Mouse (Mus musculus): Measurements from ENCODE around the gene Sptbn4. TPM values are rescaled to one million over a fixed set of nuclear protein-coding genes. Genes with fewer than 3 reads are reported as not detected.

The Sptbn4 gene
- polyA plus RNA-seq, 1 experiment from 2014 or later = 0.44 TPM

GRCm38 (mm10) chr7:27400545-27400944 is 46.9 kb downstream of the Sptbn4 start:
- Histone ChIP-seq H3K27ac (ENCODE audit: low read length) (no peak overlapping the region), H3K36me3 (ENCODE audit: control insufficient read depth, insufficient read depth, low read length) (no peaks in the 10 kb centered on the region), H3K9me3 (ENCODE audit: control insufficient read depth, low read length) (peaks cover 4% of the 10 kb centered on the region; the same call in 1 of the 2 replicates), H3K9ac (ENCODE audit: low read depth, low read length) (no peak overlapping the region), H3K4me3 (ENCODE audit: low read length) (no peak overlapping the region), H3K4me2 (ENCODE audit: low read depth, low read length) (no peak overlapping the region), H3K4me1 (ENCODE audit: control insufficient read depth, insufficient read depth, low read length) (peaks cover 12% of the 10 kb centered on the region), H3K27me3 (replicated peaks; ENCODE audit: control insufficient read depth, insufficient read depth, low read length) (peaks cover 55% of the 10 kb centered on the region)
- no peak for ATAC-seq
- whole genome bisulfite sequencing = 76% methylated on average over 7 of the region's 7 CpGs

- Histone ChIP-seq H3K4me2 (ENCODE audit: low read depth, low read length) (no peak overlapping the region), H3K4me1 (ENCODE audit: control insufficient read depth, insufficient read depth, low read length) (peaks cover 10% of the 10 kb centered on the region), H3K27ac (ENCODE audit: low read length) (no peak overlapping the region), H3K27me3 (replicated peaks; ENCODE audit: control insufficient read depth, insufficient read depth, low read length) (peaks cover 43% of the 10 kb centered on the region), H3K4me3 (ENCODE audit: low read length) (0 out of 2 replicates have a peak overlapping the region, but pooled peaks have one; percentile 56), H3K36me3 (ENCODE audit: control insufficient read depth, insufficient read depth, low read length) (no peaks in the 10 kb centered on the region), H3K9me3 (ENCODE audit: control insufficient read depth, low read length) (no peaks in the 10 kb centered on the region), H3K9ac (ENCODE audit: low read depth, low read length) (no peak overlapping the region)
- WGBS = 17% methylated on average over 26 of the region's 26 CpGs
- peak; percentile 49; the same call in 1 of the 2 replicates for ATAC-seq
Measured at GRCm38 (mm10) chr7:27397048-27397949, 50.2 kb downstream of the Sptbn4 start.

GRCm38 (mm10) chr7:27396184-27397047 is 51.1 kb downstream of the Sptbn4 start:
- ATAC-seq = 0 out of 2 replicates have a peak, but pooled peaks have one; percentile 13
- Histone ChIP-seq H3K27ac (ENCODE audit: low read length) (no peak overlapping the region), H3K36me3 (ENCODE audit: control insufficient read depth, insufficient read depth, low read length) (no peaks in the 10 kb centered on the region), H3K27me3 (replicated peaks; ENCODE audit: control insufficient read depth, insufficient read depth, low read length) (peaks cover 45% of the 10 kb centered on the region), H3K4me1 (ENCODE audit: control insufficient read depth, insufficient read depth, low read length) (peaks cover 10% of the 10 kb centered on the region), H3K4me2 (ENCODE audit: low read depth, low read length) (peak overlapping the region; percentile 87), H3K4me3 (ENCODE audit: low read length) (peak overlapping the region; percentile 56), H3K9ac (ENCODE audit: low read depth, low read length) (peak overlapping the region; percentile 54; the same call in 1 of the 2 replicates), H3K9me3 (ENCODE audit: control insufficient read depth, low read length) (no peaks in the 10 kb centered on the region)
- 2% methylated on average over 54 of the region's 68 CpGs for WGBS

- H3K36me3 ChIP-seq (ENCODE audit: control insufficient read depth, insufficient read depth, low read length) = no peaks in the 10 kb centered on the region
- no peak overlapping the region for H3K9ac ChIP-seq (ENCODE audit: low read depth, low read length)
- no peak for ATAC-seq
- no peak overlapping the region for H3K27ac ChIP-seq (ENCODE audit: low read length)
- H3K27me3 ChIP-seq (replicated peaks; ENCODE audit: control insufficient read depth, insufficient read depth, low read length) = peaks cover 51% of the 10 kb centered on the region
- H3K9me3 ChIP-seq (ENCODE audit: control insufficient read depth, low read length) = no peaks in the 10 kb centered on the region
- peaks cover 10% of the 10 kb centered on the region for H3K4me1 ChIP-seq (ENCODE audit: control insufficient read depth, insufficient read depth, low read length)
- H3K4me2 ChIP-seq (ENCODE audit: low read depth, low read length) = peak overlapping the region; percentile 87; the same call in 1 of the 2 replicates
- 3% methylated on average over 22 of the region's 22 CpGs for WGBS
- peak overlapping the region; percentile 56 for H3K4me3 ChIP-seq (ENCODE audit: low read length)
Measured at GRCm38 (mm10) chr7:27395521-27396183, 51.8 kb downstream of the Sptbn4 start.

GRCm38 (mm10) chr7:27391416-27391815 is 56.1 kb downstream of the Sptbn4 start:
- no peak for ATAC-seq

GRCm38 (mm10) chr7:27389213-27389612 is 58.3 kb downstream of the Sptbn4 start:
- WGBS = 70% methylated on average over 6 of the region's 6 CpGs

More at GRCm38 (mm10) chr7:27391416-27391815, 56.1 kb downstream of the Sptbn4 start:
- H3K4me1 ChIP-seq (ENCODE audit: control insufficient read depth, insufficient read depth, low read length) = peaks cover 6% of the 10 kb centered on the region; the same call in 1 of the 2 replicates
- H3K9ac ChIP-seq (ENCODE audit: low read depth, low read length) = no peak overlapping the region
- H3K9me3 ChIP-seq (ENCODE audit: control insufficient read depth, low read length) = no peaks in the 10 kb centered on the region
- H3K27me3 ChIP-seq (replicated peaks; ENCODE audit: control insufficient read depth, insufficient read depth, low read length) = peaks cover 37% of the 10 kb centered on the region
- WGBS = 28% methylated on average over 16 of the region's 16 CpGs
- H3K4me2 ChIP-seq (ENCODE audit: low read depth, low read length) = no peak overlapping the region
- no peak overlapping the region for H3K27ac ChIP-seq (ENCODE audit: low read length)
- no peak overlapping the region for H3K4me3 ChIP-seq (ENCODE audit: low read length)
- H3K36me3 ChIP-seq (ENCODE audit: control insufficient read depth, insufficient read depth, low read length) = no peaks in the 10 kb centered on the region

GRCm38 (mm10) chr7:27384731-27385130 is 62.8 kb downstream of the Sptbn4 start:
- no peak overlapping the region for H3K9ac ChIP-seq (ENCODE audit: low read depth, low read length)
- H3K4me1 ChIP-seq (ENCODE audit: control insufficient read depth, insufficient read depth, low read length) = no peaks in the 10 kb centered on the region
- no peak overlapping the region for H3K4me2 ChIP-seq (ENCODE audit: low read depth, low read length)
- H3K27me3 ChIP-seq (replicated peaks; ENCODE audit: control insufficient read depth, insufficient read depth, low read length) = no peaks in the 10 kb centered on the region
- 32% methylated on average over 4 of the region's 4 CpGs for WGBS
- H3K9me3 ChIP-seq (ENCODE audit: control insufficient read depth, low read length) = no peaks in the 10 kb centered on the region
- no peak; the same call in 1 of the 2 replicates for ATAC-seq
- no peak overlapping the region for H3K27ac ChIP-seq (ENCODE audit: low read length)
- no peak overlapping the region for H3K4me3 ChIP-seq (ENCODE audit: low read length)
- no peaks in the 10 kb centered on the region for H3K36me3 ChIP-seq (ENCODE audit: control insufficient read depth, insufficient read depth, low read length)

More at GRCm38 (mm10) chr7:27389213-27389612, 58.3 kb downstream of the Sptbn4 start:
- no peaks in the 10 kb centered on the region for H3K9me3 ChIP-seq (ENCODE audit: control insufficient read depth, low read length)
- ATAC-seq = no peak
- no peak overlapping the region for H3K4me3 ChIP-seq (ENCODE audit: low read length)
- no peak overlapping the region for H3K27ac ChIP-seq (ENCODE audit: low read length)
- H3K4me1 ChIP-seq (ENCODE audit: control insufficient read depth, insufficient read depth, low read length) = no peaks in the 10 kb centered on the region
- H3K27me3 ChIP-seq (replicated peaks; ENCODE audit: control insufficient read depth, insufficient read depth, low read length) = peaks cover 15% of the 10 kb centered on the region
- H3K36me3 ChIP-seq (ENCODE audit: control insufficient read depth, insufficient read depth, low read length) = no peaks in the 10 kb centered on the region
- H3K4me2 ChIP-seq (ENCODE audit: low read depth, low read length) = no peak overlapping the region
- H3K9ac ChIP-seq (ENCODE audit: low read depth, low read length) = no peak overlapping the region

GRCm38 (mm10) chr7:27384134-27384533 is 63.4 kb downstream of the Sptbn4 start:
- H3K27me3 ChIP-seq (replicated peaks; ENCODE audit: control insufficient read depth, insufficient read depth, low read length) = no peaks in the 10 kb centered on the region
- no peaks in the 10 kb centered on the region for H3K4me1 ChIP-seq (ENCODE audit: control insufficient read depth, insufficient read depth, low read length)
- no peak overlapping the region for H3K27ac ChIP-seq (ENCODE audit: low read length)
- no peaks in the 10 kb centered on the region for H3K36me3 ChIP-seq (ENCODE audit: control insufficient read depth, insufficient read depth, low read length)
- 69% methylated on average over 5 of the region's 5 CpGs for WGBS
- no peak overlapping the region for H3K4me3 ChIP-seq (ENCODE audit: low read length)
- H3K9me3 ChIP-seq (ENCODE audit: control insufficient read depth, low read length) = no peaks in the 10 kb centered on the region
- ATAC-seq = no peak
- H3K4me2 ChIP-seq (ENCODE audit: low read depth, low read length) = no peak overlapping the region
- peak overlapping the region; percentile 14; the same call in 1 of the 2 replicates for H3K9ac ChIP-seq (ENCODE audit: low read depth, low read length)

All from intestine, embryonic 16.5 days (tissue).